Mouse (Mus musculus): ENCODE measurements around the gene Atp5d. TPM values are rescaled to one million over a fixed set of nuclear protein-coding genes. Genes with fewer than 3 reads are reported as not detected.

The Atp5d gene
- total RNA-seq, 2 experiments from 2014 or later = 593 to 1,133 TPM

DNA sequence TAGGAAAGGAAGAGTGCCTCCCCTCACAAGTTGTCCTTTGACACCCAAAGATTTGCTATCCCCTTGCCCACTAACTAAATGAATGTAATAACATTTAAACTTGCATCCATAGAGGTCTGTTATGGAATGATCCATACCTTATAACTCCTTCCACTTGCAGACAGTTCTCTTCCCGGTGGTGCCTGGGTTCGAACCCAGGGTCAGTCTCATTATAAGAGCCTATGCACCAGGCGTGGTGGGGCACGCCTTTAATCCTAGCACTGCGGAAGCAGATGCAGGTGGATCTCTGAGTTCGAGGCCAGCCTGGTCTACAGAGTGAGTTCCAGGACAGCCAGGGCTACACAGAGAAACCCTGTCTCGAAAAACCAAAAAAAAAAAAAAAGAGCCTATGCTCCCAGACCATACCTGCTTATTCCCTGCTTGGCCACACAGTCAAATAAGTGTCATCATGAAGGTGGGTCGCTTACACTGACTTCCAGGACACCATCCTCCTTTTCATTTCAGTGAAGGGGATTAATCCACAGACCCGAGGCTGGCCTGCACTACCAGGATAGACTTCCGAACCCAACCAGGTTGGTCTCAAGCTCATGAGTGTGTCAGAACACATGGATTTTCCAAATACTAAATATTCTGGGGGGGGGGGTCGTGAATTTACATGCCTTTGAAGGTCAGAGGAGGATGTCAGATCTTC, 1.7 kb downstream of the Atp5d start:
- no peak for DNase-seq (ENCODE audit: low spot score in 2 of 2)

- DNase-seq (ENCODE audit: low spot score in 2 of 2) = no peak
Measured at GRCm38 (mm10) chr10:80140666-80141035, 2.2 kb downstream of the Atp5d start, which contains the start of gene Cbarp. TSS of gene Cbarp (minus strand) at chr10:80140835.

- DNase-seq (ENCODE audit: low spot score in 2 of 2) = peak; percentile 94 to 95
Measured at GRCm38 (mm10) chr10:80141243-80141642, 2.8 kb downstream of the Atp5d start.

GRCm38 (mm10) chr10:80141786-80142529, 3.5 kb downstream of the Atp5d start:
- DNase-seq (ENCODE audit: low spot score in 2 of 2) = peak; percentile 84 to 85

DNA sequence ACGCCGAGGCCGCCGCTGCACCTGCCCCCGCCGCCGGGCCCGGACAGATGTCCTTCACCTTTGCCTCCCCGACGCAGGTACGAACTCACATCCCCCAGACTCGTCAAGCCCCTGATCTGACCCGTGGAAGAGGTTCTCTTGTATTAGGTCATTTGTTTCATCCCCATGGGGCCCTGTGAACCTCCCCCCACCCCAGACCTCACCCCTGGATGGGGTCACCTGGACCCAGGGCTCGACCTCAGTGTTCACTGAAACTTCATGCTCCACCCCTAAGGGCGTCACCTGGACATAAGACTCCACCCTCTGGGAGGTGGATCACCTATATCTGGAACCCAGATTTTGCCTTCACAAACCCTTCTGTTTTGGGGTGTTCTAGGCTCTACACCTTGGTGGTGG, 4.1 kb downstream of the Atp5d start:
- DNase-seq (ENCODE audit: low spot score in 2 of 2) = peak in 1 of 2 experiments; percentile 56

GRCm38 (mm10) chr10:80143664-80144063, 5.2 kb downstream of the Atp5d start:
- no peak for DNase-seq (ENCODE audit: low spot score in 2 of 2)

DNA sequence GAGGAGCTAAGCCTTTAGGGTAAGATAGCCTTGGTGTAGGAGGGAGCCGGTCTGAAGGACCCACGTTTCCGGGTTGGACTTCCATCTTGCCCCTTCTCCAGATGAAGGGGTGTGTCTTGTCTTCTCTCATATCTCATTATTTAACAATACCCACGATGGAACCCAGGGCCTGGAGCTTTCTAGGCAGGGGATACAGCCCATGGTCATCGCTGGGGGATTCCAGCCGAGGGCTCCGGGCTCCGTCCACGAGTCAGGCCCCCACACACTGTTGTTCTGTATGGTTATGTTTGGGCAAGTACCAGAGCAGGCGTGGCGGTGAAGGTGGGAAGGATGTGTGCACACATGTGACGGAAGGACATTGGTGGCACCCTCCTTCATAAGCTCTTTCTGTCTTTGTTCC, 5.7 kb downstream of the Atp5d start:
- DNase-seq (ENCODE audit: low spot score in 2 of 2) = no peak

DNA sequence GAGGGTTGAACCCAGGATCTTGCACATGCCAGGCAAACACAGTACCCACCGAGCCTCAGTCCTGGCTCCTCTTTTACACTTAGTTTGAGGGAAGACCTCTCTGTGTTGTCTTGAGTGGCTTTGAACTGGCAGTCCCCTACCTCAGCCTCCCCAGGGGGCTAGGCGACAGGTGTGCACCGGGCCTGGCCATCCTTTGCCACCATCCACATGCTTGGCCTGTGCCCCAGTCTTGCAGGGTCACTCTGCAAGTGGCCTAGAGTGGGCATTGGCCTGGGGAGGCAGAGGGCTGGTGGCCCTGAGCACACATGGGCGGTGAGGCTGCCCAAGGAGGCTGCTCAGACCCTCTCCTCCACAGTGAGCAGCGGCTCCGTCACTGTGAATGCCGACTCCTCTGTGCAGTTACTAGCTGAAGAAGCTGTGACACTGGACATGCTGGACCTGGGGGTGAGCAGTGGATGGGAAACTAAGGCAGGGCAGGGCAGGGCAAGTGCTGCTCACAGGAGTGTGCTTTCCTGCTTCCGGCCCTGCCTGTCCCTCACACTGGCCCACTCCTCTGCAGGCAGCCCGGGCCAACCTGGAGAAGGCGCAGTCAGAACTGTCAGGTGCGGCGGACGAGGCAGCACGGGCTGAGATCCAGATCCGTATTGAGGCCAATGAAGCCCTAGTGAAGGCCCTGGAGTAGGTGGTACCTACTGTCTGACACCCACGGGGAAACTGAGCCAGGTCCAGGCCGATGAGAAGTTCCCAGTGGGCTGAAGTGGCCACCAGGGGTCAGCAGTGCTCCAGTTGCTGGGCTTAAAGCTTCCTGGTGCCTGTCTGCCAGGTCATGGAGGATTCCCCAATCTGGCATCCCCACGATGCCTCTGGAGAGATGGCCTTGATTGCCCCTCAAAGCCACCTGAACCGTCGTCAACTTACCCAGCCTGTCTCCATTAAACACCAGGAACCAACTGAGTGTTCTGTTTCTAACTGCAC, 6.7 kb downstream of the Atp5d start:
- peak; percentile 69 to 77 for DNase-seq (ENCODE audit: low spot score in 2 of 2)

- DNase-seq (ENCODE audit: low spot score in 2 of 2) = no peak
Measured at GRCm38 (mm10) chr10:80145896-80146295, 7.5 kb downstream of the Atp5d start.

- no peak for DNase-seq (ENCODE audit: low spot score in 2 of 2)
Measured at GRCm38 (mm10) chr10:80146568-80147011, 8.2 kb downstream of the Atp5d start.

GRCm38 (mm10) chr10:80147146-80147718, 8.8 kb downstream of the Atp5d start:
- no peak for DNase-seq (ENCODE audit: low spot score in 2 of 2)

GRCm38 (mm10) chr10:80147719-80148601, 9.5 kb downstream of the Atp5d start, which contains the start of gene Midn:
TSS of gene Midn (plus strand) at chr10:80148272.
- DNase-seq (ENCODE audit: low spot score in 2 of 2) = peak; percentile 89 to 93

- DNase-seq (ENCODE audit: low spot score in 2 of 2) = peak; percentile 95 to 96
Measured at GRCm38 (mm10) chr10:80148610-80149290, 10.3 kb downstream of the Atp5d start.

DNA sequence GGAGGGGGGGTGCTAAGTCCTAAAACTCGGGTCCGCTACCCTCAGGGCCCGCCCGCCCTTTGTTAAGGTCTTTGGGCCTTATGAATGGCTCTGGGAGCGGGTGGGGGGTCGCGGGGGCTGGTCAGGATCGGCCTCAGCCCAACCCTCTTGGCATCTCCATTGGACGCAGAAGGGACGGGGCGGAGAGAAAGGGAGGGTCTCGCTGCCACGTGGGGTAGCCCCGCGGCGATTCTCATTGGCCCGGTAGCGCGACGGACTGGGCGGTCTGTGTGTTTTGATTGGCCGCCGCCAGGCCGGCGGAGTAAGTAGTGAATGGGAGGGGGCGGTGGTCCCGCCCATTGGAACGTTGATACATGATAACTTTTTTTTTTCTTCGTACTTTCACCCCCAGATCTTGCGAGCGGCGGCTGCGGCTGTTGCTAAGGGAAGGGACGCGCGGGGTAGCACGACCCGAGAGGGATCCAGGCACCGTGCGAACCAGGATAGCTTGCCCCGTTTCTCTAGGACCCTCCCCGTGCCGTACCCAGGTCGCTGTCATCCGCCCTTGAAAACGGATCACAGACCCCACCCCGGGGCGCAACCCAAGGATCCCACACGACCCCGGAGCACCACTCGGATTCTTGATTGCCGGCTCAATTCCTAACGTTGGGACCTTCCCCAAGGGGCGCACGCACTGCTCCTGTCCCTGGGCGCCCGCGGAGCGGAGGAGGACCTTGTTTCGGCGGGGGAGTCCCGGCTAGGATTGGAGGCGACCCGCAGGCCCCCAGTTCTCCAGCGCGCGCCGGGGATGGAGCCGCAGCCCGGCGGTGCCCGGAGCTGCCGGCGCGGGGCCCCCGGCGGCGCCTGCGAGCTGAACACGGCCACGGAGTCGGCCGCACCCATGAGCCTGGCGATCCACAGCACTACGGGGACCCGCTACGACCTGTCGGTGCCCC, 11.1 kb downstream of the Atp5d start:
- DNase-seq (ENCODE audit: low spot score in 2 of 2) = peak; percentile 88 to 91

- peak in 1 of 2 experiments; percentile 65 for DNase-seq (ENCODE audit: low spot score in 2 of 2)
Measured at GRCm38 (mm10) chr10:80150226-80151210, 12.1 kb downstream of the Atp5d start.

GRCm38 (mm10) chr10:80151211-80152034, 13.0 kb downstream of the Atp5d start:
- DNase-seq (ENCODE audit: low spot score in 2 of 2) = peak; percentile 63 to 70

Measured in adrenal gland, adult 18-20 months (tissue).